Mouse (Mus musculus): ENCODE measurements at regions not wholly inside any gene's neighbourhood (a gene's known extent, or its start where the extent isn't known, plus 50 kb on each side); places are given as distances from the start of the nearest gene placed in this dataset.
"Not testable (repeated sequence)": the region's sequence is repeated elsewhere in the genome, so short reads cannot be mapped to it uniquely, and the experiment has no call there.

- no peak for DNase-seq (ENCODE audit: low spot score in 2 of 2)
- intact Hi-C loops (cut with DNase I): no loop called here
Measured at GRCm38 (mm10) chr4:6600766-6601367, 1638.0 kb downstream of the Car8 start.

- no peak for DNase-seq (ENCODE audit: low spot score in 2 of 2)
- intact Hi-C loops (cut with DNase I): no loop called here
Measured at GRCm38 (mm10) chr4:6596321-6596720, 1642.5 kb downstream of the Car8 start.

DNA sequence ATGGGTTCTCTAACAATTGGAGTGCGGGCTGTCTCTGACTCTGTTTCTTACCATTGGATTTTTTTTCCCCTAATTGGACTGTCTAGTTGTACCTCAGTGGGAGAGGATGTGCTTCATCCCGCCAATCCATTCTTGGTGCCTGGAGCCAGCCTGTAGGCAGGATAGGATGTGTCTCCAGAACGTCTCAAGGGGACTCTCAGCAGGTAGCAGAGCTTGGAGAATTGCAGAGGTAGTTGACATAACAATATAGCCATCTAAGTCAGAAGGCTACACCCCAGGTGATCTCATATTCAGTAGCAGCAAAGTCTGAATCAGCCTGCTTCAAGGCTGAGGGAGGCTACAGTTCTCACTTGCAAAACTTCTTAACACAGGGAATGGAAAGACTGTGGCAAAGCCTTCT lies 1646.0 kb downstream of the Car8 start:
- intact Hi-C loops (cut with DNase I); DNase-seq (ENCODE audit: low spot score in 2 of 2): not testable (repeated sequence)

- intact Hi-C loops (cut with DNase I): loop anchor here (2.0 to 5.0 kb wide), 3 partner anchors 1291 to 1806 kb away; no protein-coding TSS in a partner anchor
- DNase-seq (ENCODE audit: low spot score in 2 of 2): peak; percentile 37 to 63
Measured at GRCm38 (mm10) chr4:6561604-6562357, 1677.1 kb downstream of the Car8 start.

DNA sequence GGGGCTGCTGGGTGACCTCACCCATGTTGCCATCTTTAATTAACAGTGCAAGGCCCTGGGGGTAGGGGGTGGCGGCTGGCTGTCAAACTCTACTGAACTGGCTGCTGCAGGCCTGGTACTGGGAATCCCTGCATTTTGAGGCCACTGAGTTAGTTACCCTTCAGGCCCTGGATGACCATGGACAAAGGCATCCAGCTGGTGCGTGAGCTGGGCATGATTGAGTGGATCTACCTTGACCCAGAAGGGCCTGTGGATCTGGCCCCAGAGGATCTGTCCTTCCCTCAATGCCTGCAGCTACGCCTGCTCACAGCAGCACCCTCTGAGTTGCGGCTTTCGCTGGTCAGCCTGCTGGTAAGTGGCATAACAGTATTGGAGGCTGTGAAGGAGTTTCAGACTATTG lies 1699.2 kb downstream of the Car8 start:
- DNase-seq (ENCODE audit: low spot score in 2 of 2): no peak
- intact Hi-C loops (cut with DNase I): no loop called here

DNA sequence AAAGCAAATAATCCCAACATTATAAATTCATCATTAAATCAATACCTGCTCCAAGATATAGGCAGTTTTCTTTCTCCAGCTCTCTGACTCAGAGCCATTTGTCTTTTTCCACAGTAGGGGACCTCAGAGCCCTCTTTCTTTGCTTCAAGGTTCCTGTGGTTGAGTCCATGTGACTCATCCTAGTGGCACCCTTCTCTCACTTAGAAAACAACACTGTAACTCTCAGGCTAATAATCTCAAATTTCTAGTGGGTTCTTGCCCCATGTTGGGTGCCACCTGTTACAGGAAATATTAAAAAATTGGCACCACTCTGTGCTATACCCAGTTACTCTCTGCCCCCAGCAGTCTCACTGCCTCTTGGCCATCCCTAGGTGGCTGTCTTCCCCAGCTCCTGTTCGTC lies 1706.4 kb downstream of the Car8 start:
- intact Hi-C loops (cut with DNase I): no loop called here
- no peak for DNase-seq (ENCODE audit: low spot score in 2 of 2)

- no peak for DNase-seq (ENCODE audit: low spot score in 2 of 2)
- intact Hi-C loops (cut with DNase I): no loop called here
Measured at GRCm38 (mm10) chr4:6517626-6518025, 1721.2 kb downstream of the Car8 start.

GRCm38 (mm10) chr4:6514823-6515222 lies 1721.7 kb upstream of the Impad1 start:
- intact Hi-C loops (cut with DNase I): loop anchor here (1.0 to 5.0 kb wide), 2 partner anchors 290 to 1852 kb away; no protein-coding TSS in a partner anchor
- peak; percentile 89 to 91 for DNase-seq (ENCODE audit: low spot score in 2 of 2)

- peak in 1 of 2 experiments; percentile 18 for DNase-seq (ENCODE audit: low spot score in 2 of 2)
- intact Hi-C loops (cut with DNase I): loop anchor here (1.0 to 5.0 kb wide), 2 partner anchors 288 to 1854 kb away; no protein-coding TSS in a partner anchor
Measured at GRCm38 (mm10) chr4:6513635-6514034, 1720.5 kb upstream of the Impad1 start.

- peak; percentile 91 to 92 for DNase-seq (ENCODE audit: low spot score in 2 of 2)
- intact Hi-C loops (cut with DNase I): loop anchor here (5.0 kb wide), 1 partner anchor 1854 kb away; no protein-coding TSS in a partner anchor
Measured at GRCm38 (mm10) chr4:6512749-6513364, 1719.7 kb upstream of the Impad1 start.

DNA sequence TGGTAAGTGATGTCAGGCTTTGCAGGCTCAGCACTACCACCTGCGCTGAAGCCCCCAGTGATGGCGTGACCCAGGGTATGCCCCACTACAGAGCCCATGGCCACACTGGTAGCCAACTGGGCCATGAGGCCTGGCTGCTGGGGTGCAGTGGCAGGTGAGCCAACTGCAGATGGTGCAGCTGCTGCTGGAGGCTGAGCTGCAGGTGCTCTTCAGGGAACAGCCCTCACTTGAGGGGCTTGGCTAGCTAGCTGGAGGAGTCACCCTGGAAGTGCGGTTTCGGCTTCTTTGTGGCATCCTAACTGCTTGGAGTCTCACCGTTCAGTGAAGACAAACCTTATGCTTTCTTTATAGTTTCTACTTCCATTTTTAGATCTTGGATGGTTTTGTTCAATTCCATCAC lies 1714.9 kb upstream of the Impad1 start:
- DNase-seq (ENCODE audit: low spot score in 2 of 2): no peak
- intact Hi-C loops (cut with DNase I): no loop called here

Measured in left cerebral cortex, postnatal 14 days (tissue).